Mouse (Mus musculus) MEL (cell line): ENCODE results near the gene Gm45208. TPM values are rescaled to one million over a fixed set of nuclear protein-coding genes. Genes with fewer than 3 reads are reported as not detected.

Experiments used
- DNase-seq: peaks from one replicate; pipeline ENCODE4 v3.0.0; 2011; ENCODE audit warnings: low read depth, low spot score
- H3K27ac ChIP-seq: 2 replicates; pipeline ENCODE4 v1.5.1; 2012; ENCODE audit warnings: low read depth, mild to moderate bottlenecking, control low read depth, low read length, moderate library complexity; ENCODE audit not compliant: control insufficient read depth
- H3K27me3 ChIP-seq, 2 experiments: fragments of 150-350 bp in 1 of 2; sonication (generic) in 1 of 2; 2 replicates each; pipeline ENCODE4 v1.6.1; 2012; ENCODE audit warnings: low read length in 2 of 2, mild to moderate bottlenecking in 2 of 2, improper control_type of control experiment in 1 of 2, moderate library complexity in 1 of 2; ENCODE audit not compliant: insufficient read depth in 2 of 2, control insufficient read depth in 1 of 2
- H3K36me3 ChIP-seq, 2 experiments: 2 replicates each; pipeline ENCODE4 v1.6.1; 2012 to 2014; ENCODE audit warnings: low read length in 2 of 2, improper control_type of control experiment in 1 of 2, inconsistent platforms in 1 of 2, mild to moderate bottlenecking in 1 of 2; ENCODE audit not compliant: insufficient read depth in 2 of 2, control insufficient read depth in 1 of 2
- H3K4me1 ChIP-seq, 2 experiments: fragments of 150-350 bp in 1 of 2; sonication (generic) in 1 of 2; 2 replicates each; pipeline ENCODE4 v1.6.1; 2012; ENCODE audit warnings: low read length in 2 of 2, improper control_type of control experiment in 1 of 2, mild to moderate bottlenecking in 1 of 2; ENCODE audit not compliant: insufficient read depth in 2 of 2, control insufficient read depth in 1 of 2
- H3K4me3 ChIP-seq, 2 experiments: fragments of 150-350 bp in 1 of 2; sonication (generic) in 1 of 2; 2 replicates each; pipeline ENCODE4 v1.5.1; 2012; ENCODE audit warnings: low read depth in 2 of 2, low read length in 2 of 2, mild to moderate bottlenecking in 2 of 2, moderate library complexity in 2 of 2, control low read depth in 1 of 2, improper control_type of control experiment in 1 of 2; ENCODE audit not compliant: control insufficient read depth in 1 of 2, insufficient read depth in 1 of 2
- H3K79me2 ChIP-seq: 2 replicates; pipeline ENCODE4 v1.6.1; 2012; ENCODE audit warnings: mild to moderate bottlenecking, low read length, moderate library complexity; ENCODE audit not compliant: control insufficient read depth, poor library complexity, insufficient read depth
- H3K9ac ChIP-seq: 2 replicates; pipeline ENCODE4 v1.6.1; 2012; ENCODE audit warnings: low read depth, mild to moderate bottlenecking, control low read depth, low read length, moderate library complexity; ENCODE audit not compliant: control insufficient read depth, poor library complexity, severe bottlenecking
- H3K9me3 ChIP-seq: fragments of 150-350 bp; sonication (generic); replicated peaks from 2 replicates; pipeline ENCODE4 v1.6.1; 2012; ENCODE audit warnings: mild to moderate bottlenecking, low read length, improper control_type of control experiment, moderate library complexity; ENCODE audit not compliant: insufficient read depth
- BHLHE40 ChIP-seq: IDR thresholded peaks from 2 replicates; pipeline ENCODE4 v1.6.1; 2012; ENCODE audit warnings: low read depth, mild to moderate bottlenecking, inconsistent platforms, low read length, improper control_type of control experiment, borderline replicate concordance
- CHD1 ChIP-seq: IDR thresholded peaks from 2 replicates; pipeline ENCODE4 v1.6.1; 2012; ENCODE audit warnings: low read depth, mild to moderate bottlenecking, inconsistent platforms, low read length, improper control_type of control experiment
- CHD2 ChIP-seq: IDR thresholded peaks from 2 replicates; pipeline ENCODE4 v1.6.1; 2011; ENCODE audit warnings: low read length, improper control_type of control experiment
- CTCF ChIP-seq, 3 experiments: IDR thresholded peaks in 2 of 3; conservative IDR thresholded peaks in 1 of 3; 2 replicates each; pipeline ENCODE4 v1.5.1; 2011 to 2012; ENCODE audit warnings: low read length in 3 of 3, low read depth in 2 of 3, mild to moderate bottlenecking in 2 of 3, improper control_type of control experiment in 1 of 3, inconsistent platforms in 1 of 3, mixed read lengths in 1 of 3, moderate library complexity in 1 of 3; ENCODE audit not compliant: control insufficient read depth in 1 of 3, insufficient read depth in 1 of 3, poor library complexity in 1 of 3, severe bottlenecking in 1 of 3
- E2F4 ChIP-seq: IDR thresholded peaks from 2 replicates; pipeline ENCODE4 v1.6.1; 2011; ENCODE audit warnings: low read depth, low read length, improper control_type of control experiment, borderline replicate concordance
- ELF1 ChIP-seq: IDR thresholded peaks from 2 replicates; pipeline ENCODE4 v1.6.1; 2014; ENCODE audit warnings: low read depth, mild to moderate bottlenecking, inconsistent platforms, low read length, improper control_type of control experiment, moderate library complexity
- EP300 ChIP-seq, 2 experiments: IDR thresholded peaks; 2 replicates each; pipeline ENCODE4 v1.6.1; 2011; ENCODE audit warnings: improper control_type of control experiment in 2 of 2, low read length in 2 of 2, low read depth in 1 of 2, mild to moderate bottlenecking in 1 of 2
- GABPA ChIP-seq: IDR thresholded peaks from 2 replicates; pipeline ENCODE4 v1.6.1; 2012; ENCODE audit warnings: low read depth, mild to moderate bottlenecking, inconsistent platforms, low read length, improper control_type of control experiment, moderate library complexity
- HCFC1 ChIP-seq: IDR thresholded peaks from 2 replicates; pipeline ENCODE4 v1.6.1; 2012; ENCODE audit warnings: low read depth, mild to moderate bottlenecking, inconsistent platforms, low read length, improper control_type of control experiment, moderate library complexity
- JUND ChIP-seq: IDR thresholded peaks from 2 replicates; pipeline ENCODE4 v1.6.1; 2011; ENCODE audit warnings: low read depth, mild to moderate bottlenecking, improper control_type of control experiment, low read length
- KAT2A ChIP-seq: conservative IDR thresholded peaks from 2 replicates; pipeline ENCODE4 v1.6.1; 2012; ENCODE audit warnings: low read depth, low read length, improper control_type of control experiment, inconsistent platforms
- MAFK ChIP-seq: IDR thresholded peaks from 2 replicates; pipeline ENCODE4 v1.6.1; 2011; ENCODE audit warnings: low read depth, mild to moderate bottlenecking, low read length, improper control_type of control experiment, borderline replicate concordance
- MAX ChIP-seq: IDR thresholded peaks from 2 replicates; pipeline ENCODE4 v1.6.1; 2011; ENCODE audit warnings: low read length, improper control_type of control experiment
- MAZ ChIP-seq: IDR thresholded peaks from 2 replicates; pipeline ENCODE4 v1.6.1; 2012; ENCODE audit warnings: low read depth, mild to moderate bottlenecking, inconsistent platforms, low read length, improper control_type of control experiment
- MEF2A ChIP-seq: IDR thresholded peaks from 2 replicates; pipeline ENCODE4 v1.6.1; 2014; ENCODE audit warnings: low read depth, mild to moderate bottlenecking, inconsistent platforms, low read length, improper control_type of control experiment; ENCODE audit not compliant: poor library complexity, insufficient replicate concordance, severe bottlenecking; ENCODE audit errors: extremely low read depth
- MXI1 ChIP-seq: IDR thresholded peaks from 2 replicates; pipeline ENCODE4 v1.6.1; 2011; ENCODE audit warnings: mild to moderate bottlenecking, low read depth, low read length, improper control_type of control experiment
- MYB ChIP-seq: IDR thresholded peaks from 2 replicates; pipeline ENCODE4 v1.6.1; 2011; ENCODE audit warnings: mild to moderate bottlenecking, low read depth, low read length, improper control_type of control experiment
- MYC ChIP-seq: IDR thresholded peaks from 2 replicates; pipeline ENCODE4 v1.6.1; 2011; ENCODE audit warnings: low read depth, mild to moderate bottlenecking, low read length, improper control_type of control experiment, moderate library complexity
- NELFE ChIP-seq: IDR thresholded peaks from 2 replicates; pipeline ENCODE4 v1.6.1; 2011; ENCODE audit warnings: low read depth, low read length, improper control_type of control experiment
- NRF1 ChIP-seq: IDR thresholded peaks from 2 replicates; pipeline ENCODE4 v1.6.1; 2014; ENCODE audit warnings: low read depth, mild to moderate bottlenecking, inconsistent platforms, low read length, improper control_type of control experiment, moderate library complexity; ENCODE audit not compliant: poor library complexity, insufficient read depth, severe bottlenecking
- POLR2A ChIP-seq, 2 experiments: IDR thresholded peaks; 2 replicates each; pipeline ENCODE4 v1.6.1; 2011 to 2012; ENCODE audit warnings: low read length in 2 of 2, mild to moderate bottlenecking in 2 of 2, control low read depth in 1 of 2, improper control_type of control experiment in 1 of 2, low read depth in 1 of 2, moderate library complexity in 1 of 2; ENCODE audit not compliant: control insufficient read depth in 1 of 2, insufficient read depth in 1 of 2, poor library complexity in 1 of 2
- POLR2AphosphoS2 ChIP-seq: IDR thresholded peaks from 2 replicates; pipeline ENCODE4 v1.6.1; 2011; ENCODE audit warnings: low read length, improper control_type of control experiment
- POLR2AphosphoS5 ChIP-seq: IDR thresholded peaks from 2 replicates; pipeline ENCODE4 v1.6.1; 2012; ENCODE audit warnings: low read depth, borderline replicate concordance, mild to moderate bottlenecking, inconsistent platforms, low read length, moderate library complexity, mixed read lengths
- RCOR1 ChIP-seq: IDR thresholded peaks from 2 replicates; pipeline ENCODE4 v1.6.1; 2012; ENCODE audit warnings: low read depth, mild to moderate bottlenecking, inconsistent platforms, low read length, improper control_type of control experiment
- SIN3A ChIP-seq: IDR thresholded peaks from 2 replicates; pipeline ENCODE4 v1.6.1; 2012; ENCODE audit warnings: low read length, improper control_type of control experiment, inconsistent platforms
- SMC3 ChIP-seq: IDR thresholded peaks from 2 replicates; pipeline ENCODE4 v1.6.1; 2011; ENCODE audit warnings: low read depth, low read length, improper control_type of control experiment
- TAL1 ChIP-seq: IDR thresholded peaks from 2 replicates; pipeline ENCODE4 v1.6.1; 2012; ENCODE audit warnings: mild to moderate bottlenecking, inconsistent platforms, low read length, moderate library complexity, mixed read lengths
- TBP ChIP-seq: IDR thresholded peaks from 2 replicates; pipeline ENCODE4 v1.8.0; 2011; ENCODE audit warnings: low read depth, low read length, improper control_type of control experiment
- TCF12 ChIP-seq: IDR thresholded peaks from 2 replicates; pipeline ENCODE4 v1.6.1; 2014; ENCODE audit warnings: low read depth, mild to moderate bottlenecking, inconsistent platforms, low read length, improper control_type of control experiment, moderate library complexity
- UBTF ChIP-seq: IDR thresholded peaks from 2 replicates; pipeline ENCODE4 v1.6.1; 2012; ENCODE audit warnings: low read depth, mild to moderate bottlenecking, inconsistent platforms, low read length, improper control_type of control experiment, moderate library complexity, borderline replicate concordance; ENCODE audit not compliant: insufficient read depth
- USF1 ChIP-seq: IDR thresholded peaks from 2 replicates; pipeline ENCODE4 v1.6.1; 2014; ENCODE audit warnings: low read depth, mild to moderate bottlenecking, inconsistent platforms, low read length, improper control_type of control experiment, moderate library complexity
- USF2 ChIP-seq, 2 experiments: IDR thresholded peaks; 2 replicates each; pipeline ENCODE4 v1.6.1; 2011 to 2012; ENCODE audit warnings: improper control_type of control experiment in 2 of 2, low read length in 2 of 2, borderline replicate concordance in 1 of 2, inconsistent platforms in 1 of 2, low read depth in 1 of 2, mild to moderate bottlenecking in 1 of 2; ENCODE audit not compliant: insufficient read depth in 1 of 2
- ZC3H11A ChIP-seq: IDR thresholded peaks from 2 replicates; pipeline ENCODE4 v1.6.1; 2012; ENCODE audit warnings: low read depth, mild to moderate bottlenecking, inconsistent platforms, low read length, improper control_type of control experiment
- ZKSCAN1 ChIP-seq: IDR thresholded peaks from 2 replicates; pipeline ENCODE4 v1.6.1; 2012; ENCODE audit warnings: low read depth, mild to moderate bottlenecking, inconsistent platforms, low read length, improper control_type of control experiment, moderate library complexity
- ZMIZ1 ChIP-seq: IDR thresholded peaks from 2 replicates; pipeline ENCODE4 v1.6.1; 2012; ENCODE audit warnings: low read depth, mild to moderate bottlenecking, inconsistent platforms, low read length, improper control_type of control experiment, moderate library complexity
- ZNF384 ChIP-seq: IDR thresholded peaks from 2 replicates; pipeline ENCODE4 v1.6.1; 2012; ENCODE audit warnings: low read depth, mild to moderate bottlenecking, inconsistent platforms, low read length, improper control_type of control experiment
- polyA plus RNA-seq, 2 experiments: library from polyadenylated mRNA; stranded (reverse) in 1 of 2; unstranded in 1 of 2; fragments of >175 nt in 1 of 2; fragments of >200 nt in 1 of 2; gene quantifications; 2 replicates each; pipeline versions ENCODE4 v1.2.1 to v1.2.4; 2012; ENCODE audit warnings: low replicate concordance in 2 of 2, low read depth in 1 of 2; ENCODE audit not compliant: insufficient read length in 2 of 2, insufficient read depth in 1 of 2, missing spikeins in 1 of 2
- total RNA-seq: library from RNA; depleted of rRNA; stranded (reverse); fragments of 300-350 nt; gene quantifications from 2 replicates; pipeline ENCODE4 v1.2.3, GENCODE M21; 2012

Gene Gm45208
- total and polyA plus RNA-seq, 3 experiments, result 11.0 TPM; not detected in 2

DNA sequence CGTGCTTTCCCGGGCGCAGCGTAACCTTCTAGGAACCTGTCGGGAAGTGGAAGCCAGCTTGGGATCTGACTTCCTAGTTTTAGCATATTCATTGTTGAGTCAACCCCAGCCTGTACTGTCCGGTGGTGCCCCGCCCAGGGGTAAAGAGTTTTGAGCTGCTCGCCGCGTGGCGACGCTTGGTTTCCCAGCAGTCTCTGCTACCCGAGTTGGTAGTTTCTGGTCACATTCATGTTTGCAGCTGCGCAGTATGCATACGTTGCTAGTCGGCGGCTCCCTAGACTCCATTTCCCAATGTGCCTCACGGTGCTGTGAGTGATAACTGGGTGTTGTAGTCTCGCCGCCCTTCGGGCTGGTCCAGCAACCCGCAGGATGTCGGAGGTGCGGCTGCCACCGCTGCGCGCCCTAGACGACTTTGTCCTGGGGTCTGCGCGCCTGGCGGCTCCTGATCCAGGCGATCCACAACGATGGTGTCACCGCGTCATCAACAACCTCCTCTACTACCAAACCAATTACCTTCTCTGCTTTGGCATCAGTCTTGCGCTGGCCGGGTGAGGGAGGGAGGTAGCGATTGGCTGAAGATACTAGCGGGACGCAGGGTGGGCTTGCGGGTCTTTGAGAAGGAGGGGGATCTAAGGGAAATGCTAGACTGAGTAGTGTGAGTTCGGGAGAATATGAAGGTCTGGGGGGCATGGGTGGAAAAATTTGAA is 6.3 kb downstream of the Gm45208 start, which contains the start of gene Praf2:
Praf2 (plus strand) TSS at position 225 of the 707 bp plus-strand sequence.
- peak within 1 kb of the TSS; percentile 77 for H3K9ac ChIP-seq
- peak; percentile 97 for DNase-seq
- H3K4me1 ChIP-seq, result peaks cover 3 to 11% of the 10 kb centered on the region in 2 experiments; a peak in 2 of 4 replicates
- no peaks in the 10 kb centered on the region for H3K27me3 ChIP-seq
- H3K4me3 ChIP-seq, result peak within 1 kb of the TSS; percentile 63 to 77
- H3K27ac ChIP-seq, result peak within 1 kb of the TSS; percentile 72
- H3K9me3 ChIP-seq, result no peaks in the 10 kb centered on the region
- no peaks in the 10 kb centered on the region for H3K36me3 ChIP-seq
- peaks cover 1% of the 10 kb centered on the region for H3K79me2 ChIP-seq
- TF ChIP-seq MAFK, result no peak
- TF ChIP-seq CHD1, result no peak
- TF ChIP-seq MAZ, result no peak
- peak; percentile 97 for TF ChIP-seq MYC
- TF ChIP-seq TCF12, result peak; percentile 6; the same call in 1 of the 2 replicates
- no peak for TF ChIP-seq GABPA
- TF ChIP-seq NRF1, result peak; percentile 79
- TF ChIP-seq JUND, result no peak
- peak; percentile 21; the same call in 1 of the 2 replicates for TF ChIP-seq ZMIZ1
- no peak for TF ChIP-seq UBTF
- TF ChIP-seq E2F4, result no peak
- peak; percentile 96 for TF ChIP-seq KAT2A
- TF ChIP-seq ELF1, result peak; percentile 77; the same call in 1 of the 2 replicates
- peak; percentile 39 for TF ChIP-seq CHD2
- no peak for TF ChIP-seq SMC3
- no peak for TF ChIP-seq MYB
- peak; percentile 52 to 87; a peak in 3 of 4 replicates for TF ChIP-seq POLR2A (IDR thresholded peaks at IDR 0.05; ENCODE audit: control insufficient read depth in 1 of 2, insufficient read depth in 1 of 2, low read depth in 1 of 2, low read length in 2 of 2, poor library complexity in 1 of 2)
- TF ChIP-seq TAL1, result no peak
- TF ChIP-seq POLR2AphosphoS5, result no peak
- peak; percentile 78 for TF ChIP-seq NELFE
- TF ChIP-seq POLR2AphosphoS2, result peak; percentile 82
- TF ChIP-seq SIN3A, result peak; percentile 85
- TF ChIP-seq MEF2A, result no peak
- no peak for TF ChIP-seq USF2 (IDR thresholded peaks at IDR 0.05; ENCODE audit: borderline replicate concordance in 1 of 2, insufficient read depth in 1 of 2, low read depth in 1 of 2, low read length in 2 of 2)
- peak; percentile 84 for TF ChIP-seq MXI1
- TF ChIP-seq ZNF384, result no peak
- no peak for TF ChIP-seq RCOR1
- TF ChIP-seq TBP, result peak; percentile 78
- TF ChIP-seq USF1, result peak; percentile 76
- TF ChIP-seq ZKSCAN1, result no peak
- no peak for TF ChIP-seq BHLHE40
- TF ChIP-seq ZC3H11A, result no peak
- no peak for TF ChIP-seq CTCF (IDR thresholded peaks at IDR 0.05 in 2 of 3, conservative IDR thresholded peaks at IDR 0.05 in 1 of 3; ENCODE audit: control insufficient read depth in 1 of 3, insufficient read depth in 1 of 3, low read depth in 2 of 3, low read length in 3 of 3, poor library complexity in 1 of 3, severe bottlenecking in 1 of 3)
- no peak for TF ChIP-seq EP300 (IDR thresholded peaks at IDR 0.05; ENCODE audit: low read depth in 1 of 2, low read length in 2 of 2)
- TF ChIP-seq MAX, result peak; percentile 87
- TF ChIP-seq HCFC1, result peak; percentile 99
